Mouse (Mus musculus): ENCODE results near the gene Synpo2. TPM values are rescaled to one million over a fixed set of nuclear protein-coding genes. Genes with fewer than 3 reads are reported as not detected.

Synpo2 gene
- polyA plus RNA-seq, 1 experiment, result 0.02 TPM

DNA sequence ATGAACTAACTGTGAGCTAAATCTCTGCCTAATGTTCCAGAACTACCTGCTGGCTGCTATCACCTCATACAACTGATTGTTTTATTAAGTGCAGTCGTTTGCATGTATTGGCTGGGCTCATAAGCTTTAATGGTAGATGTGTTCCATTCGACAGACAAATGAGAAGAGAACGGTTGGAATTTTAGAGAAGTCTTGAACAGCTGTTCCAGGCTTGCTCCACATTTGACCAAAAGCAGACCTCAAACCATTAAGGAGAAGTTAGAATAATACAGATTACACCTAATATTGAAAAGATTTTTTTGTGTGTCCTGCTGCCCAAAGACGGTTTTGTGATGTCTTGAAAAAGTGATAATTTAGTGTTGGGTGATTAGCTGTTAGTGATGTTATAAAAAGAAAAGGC, 27.1 kb downstream of the Synpo2 start:
- Histone ChIP-seq H3K9me3 (0 out of 2 replicates have a peak, but pooled peaks cover 4% of the 10 kb centered on the region), H3K4me1 (no peaks in the 10 kb centered on the region), H3K36me3 (replicated peaks; ENCODE audit: low read length) (no peaks in the 10 kb centered on the region), H3K4me3 (replicated peaks) (no peak overlapping the region), H3K27me3 (replicated peaks) (no peaks in the 10 kb centered on the region)
- no peak for TF ChIP-seq GATA1 (IDR thresholded peaks at IDR 0.05; ENCODE audit: borderline replicate concordance, low read length)
- TF ChIP-seq FLI1 (IDR thresholded peaks at IDR 0.05; ENCODE audit: low read length), result no peak

DNA sequence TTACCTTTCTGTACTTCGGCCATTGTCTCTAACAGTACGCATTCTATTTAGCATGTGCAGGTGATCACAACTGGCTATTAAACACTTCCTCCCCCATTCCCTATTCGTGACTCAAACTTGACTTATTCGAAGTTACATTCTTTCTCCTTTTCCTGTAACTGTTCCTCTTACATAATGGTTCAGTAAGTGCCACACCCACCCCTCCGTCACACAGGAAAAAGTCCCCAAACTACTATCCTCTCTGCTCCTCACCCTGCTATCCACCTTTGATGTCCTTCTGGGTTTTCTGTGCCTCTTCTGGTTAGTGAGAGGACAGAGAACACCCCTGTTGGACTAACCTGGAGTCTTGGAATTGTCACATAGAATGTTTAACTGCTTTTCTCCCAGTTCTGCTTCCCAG, 28.6 kb downstream of the Synpo2 start:
- H3K27me3 ChIP-seq (replicated peaks), result no peaks in the 10 kb centered on the region
- no peak for TF ChIP-seq GATA1 (IDR thresholded peaks at IDR 0.05; ENCODE audit: borderline replicate concordance, low read length)
- TF ChIP-seq FLI1 (IDR thresholded peaks at IDR 0.05; ENCODE audit: low read length), result no peak
- H3K4me1 ChIP-seq, result no peaks in the 10 kb centered on the region
- no peaks in the 10 kb centered on the region for H3K36me3 ChIP-seq (replicated peaks; ENCODE audit: low read length)
- no peak overlapping the region for H3K4me3 ChIP-seq (replicated peaks)
- 0 out of 2 replicates have a peak, but pooled peaks cover 4% of the 10 kb centered on the region for H3K9me3 ChIP-seq

GRCm38 (mm10) chr3:123205485-123205884, 30.5 kb downstream of the Synpo2 start:
- Histone ChIP-seq H3K36me3 (replicated peaks; ENCODE audit: low read length) (no peaks in the 10 kb centered on the region), H3K4me3 (replicated peaks) (no peak overlapping the region), H3K9me3 (no peaks in the 10 kb centered on the region), H3K4me1 (no peaks in the 10 kb centered on the region), H3K27me3 (replicated peaks) (no peaks in the 10 kb centered on the region)
- no peak for TF ChIP-seq FLI1 (IDR thresholded peaks at IDR 0.05; ENCODE audit: low read length)
- TF ChIP-seq GATA1 (IDR thresholded peaks at IDR 0.05; ENCODE audit: borderline replicate concordance, low read length), result no peak

GRCm38 (mm10) chr3:123205065-123205464, 30.9 kb downstream of the Synpo2 start:
- Histone ChIP-seq H3K4me1 (no peaks in the 10 kb centered on the region), H3K27me3 (replicated peaks) (no peaks in the 10 kb centered on the region), H3K36me3 (replicated peaks; ENCODE audit: low read length) (no peaks in the 10 kb centered on the region), H3K9me3 (no peaks in the 10 kb centered on the region), H3K4me3 (replicated peaks) (no peak overlapping the region)
- no peak for TF ChIP-seq GATA1 (IDR thresholded peaks at IDR 0.05; ENCODE audit: borderline replicate concordance, low read length)
- no peak for TF ChIP-seq FLI1 (IDR thresholded peaks at IDR 0.05; ENCODE audit: low read length)

GRCm38 (mm10) chr3:123204658-123205057, 31.3 kb downstream of the Synpo2 start:
- Histone ChIP-seq H3K4me3 (replicated peaks) (no peak overlapping the region), H3K36me3 (replicated peaks; ENCODE audit: low read length) (no peaks in the 10 kb centered on the region), H3K27me3 (replicated peaks) (no peaks in the 10 kb centered on the region), H3K4me1 (no peaks in the 10 kb centered on the region), H3K9me3 (no peaks in the 10 kb centered on the region)
- no peak for TF ChIP-seq GATA1 (IDR thresholded peaks at IDR 0.05; ENCODE audit: borderline replicate concordance, low read length)
- no peak for TF ChIP-seq FLI1 (IDR thresholded peaks at IDR 0.05; ENCODE audit: low read length)

GRCm38 (mm10) chr3:123201798-123202197, 34.2 kb downstream of the Synpo2 start:
- H3K4me3 ChIP-seq (replicated peaks), result no peak overlapping the region
- no peaks in the 10 kb centered on the region for H3K27me3 ChIP-seq (replicated peaks)
- H3K4me1 ChIP-seq, result no peaks in the 10 kb centered on the region
- no peaks in the 10 kb centered on the region for H3K36me3 ChIP-seq (replicated peaks; ENCODE audit: low read length)
- no peak for TF ChIP-seq FLI1 (IDR thresholded peaks at IDR 0.05; ENCODE audit: low read length)
- TF ChIP-seq GATA1 (IDR thresholded peaks at IDR 0.05; ENCODE audit: borderline replicate concordance, low read length), result no peak
- no peaks in the 10 kb centered on the region for H3K9me3 ChIP-seq

DNA sequence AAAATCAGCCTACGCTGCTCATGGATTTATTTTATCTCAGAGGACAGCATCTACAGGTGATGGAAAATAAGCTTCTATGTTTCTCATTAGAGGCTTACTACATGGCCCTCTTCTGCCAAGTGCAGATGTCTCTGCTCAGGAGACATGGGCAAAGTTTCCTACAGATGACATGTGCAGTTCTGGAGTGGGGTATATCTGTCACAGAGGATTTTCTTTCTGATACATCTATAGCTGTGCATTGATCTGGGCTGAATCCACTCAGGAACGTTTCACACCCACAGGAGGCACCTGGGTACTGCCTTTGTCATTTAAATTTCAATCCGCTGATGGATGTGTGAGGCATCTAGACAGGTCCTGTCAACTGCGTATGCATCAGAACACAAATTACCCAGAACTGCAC, 42.2 kb downstream of the Synpo2 start:
- TF ChIP-seq GATA1 (IDR thresholded peaks at IDR 0.05; ENCODE audit: borderline replicate concordance, low read length), result no peak
- Histone ChIP-seq H3K4me3 (replicated peaks) (no peak overlapping the region), H3K27me3 (replicated peaks) (no peaks in the 10 kb centered on the region), H3K4me1 (peaks cover 4% of the 10 kb centered on the region; the same call in 1 of the 2 replicates), H3K9me3 (0 out of 2 replicates have a peak, but pooled peaks cover 3% of the 10 kb centered on the region), H3K36me3 (replicated peaks; ENCODE audit: low read length) (no peaks in the 10 kb centered on the region)

GRCm38 (mm10) chr3:123191602-123192001, 44.3 kb downstream of the Synpo2 start:
- Histone ChIP-seq H3K9me3 (0 out of 2 replicates have a peak, but pooled peaks cover 3% of the 10 kb centered on the region), H3K27me3 (replicated peaks) (no peaks in the 10 kb centered on the region), H3K4me3 (replicated peaks) (no peak overlapping the region), H3K36me3 (replicated peaks; ENCODE audit: low read length) (no peaks in the 10 kb centered on the region), H3K4me1 (peaks cover 4% of the 10 kb centered on the region; the same call in 1 of the 2 replicates)
- no peak for TF ChIP-seq GATA1 (IDR thresholded peaks at IDR 0.05; ENCODE audit: borderline replicate concordance, low read length)
- no peak for TF ChIP-seq FLI1 (IDR thresholded peaks at IDR 0.05; ENCODE audit: low read length)

GRCm38 (mm10) chr3:123190329-123190728, 45.6 kb downstream of the Synpo2 start:
- Histone ChIP-seq H3K36me3 (replicated peaks; ENCODE audit: low read length) (no peaks in the 10 kb centered on the region), H3K9me3 (0 out of 2 replicates have a peak, but pooled peaks cover 3% of the 10 kb centered on the region), H3K4me3 (replicated peaks) (no peak overlapping the region), H3K4me1 (peaks cover 4% of the 10 kb centered on the region; the same call in 1 of the 2 replicates), H3K27me3 (replicated peaks) (no peaks in the 10 kb centered on the region)
- TF ChIP-seq FLI1 (IDR thresholded peaks at IDR 0.05; ENCODE audit: low read length) (no peak), GATA1 (IDR thresholded peaks at IDR 0.05; ENCODE audit: borderline replicate concordance, low read length) (no peak)

DNA sequence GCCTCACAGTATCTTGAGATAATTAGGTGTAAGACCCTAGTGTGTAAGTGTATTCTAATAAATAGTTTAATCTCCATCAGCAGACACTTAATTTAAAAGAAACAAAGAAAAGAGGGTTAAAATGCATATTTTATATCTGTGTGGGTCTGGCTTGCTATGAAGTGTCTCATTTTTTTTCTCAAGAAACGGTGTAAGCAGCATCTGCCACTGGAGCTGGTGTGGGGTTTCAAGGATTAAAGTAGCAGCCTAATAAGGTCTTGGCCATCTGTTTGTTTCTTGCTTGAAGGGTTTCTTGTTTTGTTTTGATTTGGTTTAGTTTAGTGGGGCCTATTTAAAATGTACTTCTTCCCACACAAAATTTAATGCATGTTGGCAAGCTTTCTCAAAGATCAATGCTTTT, 46.1 kb downstream of the Synpo2 start:
- Histone ChIP-seq H3K36me3 (replicated peaks; ENCODE audit: low read length) (no peaks in the 10 kb centered on the region), H3K9me3 (0 out of 2 replicates have a peak, but pooled peaks cover 3% of the 10 kb centered on the region), H3K4me3 (replicated peaks) (no peak overlapping the region), H3K4me1 (peaks cover 4% of the 10 kb centered on the region; the same call in 1 of the 2 replicates), H3K27me3 (replicated peaks) (no peaks in the 10 kb centered on the region)
- TF ChIP-seq FLI1 (IDR thresholded peaks at IDR 0.05; ENCODE audit: low read length) (no peak), GATA1 (IDR thresholded peaks at IDR 0.05; ENCODE audit: borderline replicate concordance, low read length) (no peak)
